Mouse (Mus musculus): Measurements from ENCODE around the gene Fam214b. TPM values are rescaled to one million over a fixed set of nuclear protein-coding genes. Genes with fewer than 3 reads are reported as not detected.

Gene Fam214b
- polyA plus RNA-seq, 1 experiment from 2014 or later: 33.8 TPM

DNA sequence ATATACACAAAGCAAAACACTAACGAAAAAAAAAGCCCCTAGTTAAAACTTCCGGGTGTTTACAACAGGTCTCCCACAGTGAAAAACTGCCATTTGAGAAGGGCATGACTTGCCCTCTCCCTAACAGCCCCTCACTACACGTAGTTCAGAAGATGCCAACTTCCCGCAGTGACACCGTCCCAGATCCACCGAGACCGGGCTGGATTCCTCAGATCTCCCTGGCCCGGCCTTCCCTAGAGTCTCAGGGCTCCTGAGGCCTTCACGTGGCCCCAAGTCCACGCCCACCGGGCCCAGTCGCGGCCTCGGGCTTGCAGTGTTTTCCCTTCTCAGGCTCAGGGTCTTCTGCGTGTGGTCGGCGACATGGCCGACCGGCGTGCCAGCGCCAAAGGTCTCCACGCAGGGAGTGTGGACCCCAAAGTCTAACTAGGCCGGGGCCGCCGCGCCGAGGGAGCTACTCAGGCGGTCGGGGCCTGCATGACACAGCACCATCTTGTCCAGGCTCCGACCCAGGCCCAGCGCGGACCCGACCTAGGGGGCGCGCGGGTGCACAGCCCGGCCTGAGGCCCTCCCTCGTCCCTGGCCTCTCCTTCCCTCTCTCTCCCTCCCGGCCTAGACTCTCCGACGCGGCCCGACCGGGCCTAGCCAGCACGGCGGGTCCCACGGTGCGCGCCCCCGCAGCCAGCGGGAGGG, 46.4 kb downstream of the Fam214b start:
- Histone ChIP-seq H3K27ac (peak overlapping the region; percentile 99), H3K9me3 (no peaks in the 10 kb centered on the region), H3K9ac (peak overlapping the region; percentile 96), H3K4me2 (replicated peaks) (peak overlapping the region; percentile 72), H3K4me3 (peak overlapping the region; percentile 94), H3K4me1 (peaks cover 22% of the 10 kb centered on the region), H3K27me3 (replicated peaks) (no peaks in the 10 kb centered on the region), H3K36me3 (peaks cover 14% of the 10 kb centered on the region)
- WGBS: under 1% methylated on average over 51 of the region's 51 CpGs
- peak; percentile 85 for ATAC-seq (ENCODE audit: low FRiP score, low read depth)

DNA sequence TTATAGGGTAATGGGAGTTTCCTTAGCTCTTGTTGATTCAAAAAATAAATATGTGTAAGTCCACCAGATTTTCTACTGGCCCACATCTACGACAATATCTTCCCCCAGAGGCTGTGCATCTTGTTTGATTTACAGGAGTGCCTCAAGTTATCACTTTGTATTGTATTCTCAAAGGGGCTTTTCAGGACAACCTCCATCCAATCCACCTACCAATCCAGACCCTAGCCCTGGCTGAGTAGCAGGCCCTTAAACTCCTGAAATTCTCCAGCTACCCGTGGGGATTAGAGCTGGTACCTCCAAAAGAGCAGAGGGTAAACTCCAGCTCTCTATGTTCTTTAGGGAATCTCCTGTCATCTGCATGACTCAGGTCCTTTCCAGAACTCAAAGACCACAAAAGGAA, 48.0 kb downstream of the Fam214b start:
- 65% methylated on average over 2 of the region's 2 CpGs for WGBS
- Histone ChIP-seq H3K9me3 (no peaks in the 10 kb centered on the region), H3K9ac (peak overlapping the region; percentile 96; the same call in 1 of the 2 replicates), H3K4me1 (peaks cover 22% of the 10 kb centered on the region), H3K4me3 (peak overlapping the region; percentile 94), H3K4me2 (replicated peaks) (peak overlapping the region; percentile 72), H3K27me3 (replicated peaks) (no peaks in the 10 kb centered on the region), H3K36me3 (peaks cover 29% of the 10 kb centered on the region), H3K27ac (no peak overlapping the region)
- ATAC-seq (ENCODE audit: low FRiP score, low read depth): no peak

DNA sequence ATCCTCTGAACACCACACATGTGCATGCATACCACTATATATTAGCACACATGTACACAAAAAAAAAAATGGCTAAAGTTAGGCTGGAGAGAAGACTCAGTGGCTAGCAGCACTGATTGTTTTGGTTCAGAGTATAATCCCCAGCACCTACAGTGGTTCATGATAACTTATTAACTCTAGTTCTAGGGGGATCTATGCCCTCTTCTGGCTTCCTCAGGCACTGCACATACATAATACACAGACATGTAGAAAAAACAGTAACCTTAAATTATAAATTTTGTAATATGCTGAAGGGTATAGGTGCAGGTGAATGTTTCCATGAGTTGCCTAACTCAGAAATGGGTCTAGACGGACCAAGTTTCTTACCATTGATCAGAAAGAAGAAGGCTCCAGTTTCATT, 57.7 kb downstream of the Fam214b start:
- Histone ChIP-seq H3K27ac (no peak overlapping the region), H3K4me3 (no peak overlapping the region), H3K4me1 (no peaks in the 10 kb centered on the region), H3K27me3 (replicated peaks) (no peaks in the 10 kb centered on the region), H3K9me3 (no peaks in the 10 kb centered on the region), H3K9ac (no peak overlapping the region), H3K36me3 (peaks cover 96% of the 10 kb centered on the region), H3K4me2 (replicated peaks) (no peak overlapping the region)
- 81% methylated on average over 1 of the region's 1 CpGs for whole genome bisulfite sequencing
- no peak for ATAC-seq (ENCODE audit: low FRiP score, low read depth)

Other genes with a start within 250 kb of the Fam214b start
- 0.05 and 0.14 TPM in 2 replicates for gene Fam205a1, start 192.3 kb downstream of the Fam214b start, polyA plus RNA-seq (2016; fragmentation: Nextera tagmentation; extraction: Ambion mirVana)
- 0.80 and 0.82 TPM in 2 replicates for gene Gm12394, start 189.4 kb downstream of the Fam214b start, polyA plus RNA-seq (2016; fragmentation: Nextera tagmentation; extraction: Ambion mirVana)
- 2.5 and 2.6 TPM in 2 replicates for gene Fam205c, start 172.0 kb downstream of the Fam214b start, polyA plus RNA-seq (2016; fragmentation: Nextera tagmentation; extraction: Ambion mirVana)
- gene Phf24, start 129.6 kb downstream of the Fam214b start, polyA plus RNA-seq (2016; fragmentation: Nextera tagmentation; extraction: Ambion mirVana): 10.9 and 11.4 TPM in 2 replicates
- gene Dnajb5, start 96.4 kb downstream of the Fam214b start, polyA plus RNA-seq (2016; fragmentation: Nextera tagmentation; extraction: Ambion mirVana): 29.0 and 33.6 TPM in 2 replicates
- 0.46 and 0.93 TPM in 2 replicates for gene 1700022I11Rik, start 76.6 kb downstream of the Fam214b start, polyA plus RNA-seq (2016; fragmentation: Nextera tagmentation; extraction: Ambion mirVana)
- gene Vcp, start 45.7 kb downstream of the Fam214b start, polyA plus RNA-seq (2016; fragmentation: Nextera tagmentation; extraction: Ambion mirVana): 631 and 640 TPM in 2 replicates
- gene Fancg, start 35.7 kb downstream of the Fam214b start, polyA plus RNA-seq (2016; fragmentation: Nextera tagmentation; extraction: Ambion mirVana): 17.4 and 20.9 TPM in 2 replicates
- 24.5 and 25.2 TPM in 2 replicates for gene Pigo, start 20.4 kb downstream of the Fam214b start, polyA plus RNA-seq (2016; fragmentation: Nextera tagmentation; extraction: Ambion mirVana)
- 251 and 257 TPM in 2 replicates for gene Stoml2, start 14.5 kb downstream of the Fam214b start, polyA plus RNA-seq (2016; fragmentation: Nextera tagmentation; extraction: Ambion mirVana)
- gene Unc13b, start 12.7 kb upstream of the Fam214b start, polyA plus RNA-seq (2016; fragmentation: Nextera tagmentation; extraction: Ambion mirVana): 19.1 and 22.4 TPM in 2 replicates
- 0.08 and 0.10 TPM in 2 replicates for gene Atp8b5, start 220.9 kb upstream of the Fam214b start, polyA plus RNA-seq (2016; fragmentation: Nextera tagmentation; extraction: Ambion mirVana)

Measured in neural tube, embryonic 12.5 days (tissue).